Mouse (Mus musculus) retina, embryonic 14.5 days (tissue): Measurements from ENCODE around the gene Gfpt1.
A peak's percentile ranks its signal among the peaks of the same experiment; 100 is the strongest.

Source experiments
- DNase-seq: peaks from one replicate; pipeline ENCODE4 v3.0.0-alpha.2; 2015; ENCODE audit warnings: low spot score

Gene Gfpt1

DNA sequence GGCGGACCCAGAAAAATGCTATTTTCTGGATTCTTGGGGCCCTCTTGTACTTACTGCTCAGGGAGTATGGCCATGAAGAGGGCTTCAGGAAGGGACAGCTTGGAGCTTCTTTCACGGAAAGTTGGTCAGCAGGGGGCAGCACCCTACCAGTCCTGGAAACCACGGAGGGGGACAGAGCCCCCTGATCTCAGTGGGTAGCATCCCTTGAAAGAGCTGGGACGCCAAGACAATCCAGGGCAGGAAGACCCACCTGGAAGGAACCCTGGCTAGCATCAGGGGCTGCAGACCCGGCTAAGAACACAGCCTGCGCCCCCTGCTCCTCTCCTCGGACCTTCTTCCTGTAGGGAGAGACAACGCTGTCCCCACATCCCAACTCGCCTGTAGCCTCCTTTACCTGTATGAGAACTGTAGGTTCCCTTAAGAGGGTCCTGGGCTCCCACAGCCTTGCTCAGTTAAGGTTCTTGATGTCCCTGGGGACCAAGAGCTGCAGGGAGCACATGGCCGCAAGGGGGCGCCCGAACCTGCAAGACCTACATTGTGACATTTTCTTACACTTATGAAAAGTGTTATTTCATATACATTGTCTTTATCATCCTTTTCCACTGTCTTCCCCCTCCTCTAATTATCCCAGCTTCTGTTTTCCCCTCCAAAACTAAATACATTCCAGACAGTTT, 58.8 kb downstream of the Gfpt1 start:
- DNase-seq, result peak; percentile 92

DNA sequence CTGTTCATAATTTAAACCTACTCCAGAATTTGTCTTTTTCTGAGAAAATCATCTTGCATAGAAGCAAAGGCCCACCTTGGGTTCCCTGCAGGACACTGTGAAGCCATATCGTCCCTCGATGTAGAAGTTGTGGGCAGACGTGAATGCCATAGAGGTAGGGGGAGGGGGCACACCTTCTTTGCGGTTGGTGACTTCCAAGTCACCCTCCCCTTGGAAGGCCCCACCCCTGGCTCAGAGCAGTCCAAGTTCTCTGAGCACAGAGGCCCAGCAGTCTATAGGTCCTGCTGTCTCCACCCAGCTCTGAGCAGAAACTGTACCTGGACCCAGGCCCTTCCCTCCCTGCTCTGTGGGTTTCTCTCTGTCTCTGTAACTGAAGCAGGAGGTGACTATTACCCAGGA, 59.3 kb downstream of the Gfpt1 start:
- peak; percentile 5 for DNase-seq

DNA sequence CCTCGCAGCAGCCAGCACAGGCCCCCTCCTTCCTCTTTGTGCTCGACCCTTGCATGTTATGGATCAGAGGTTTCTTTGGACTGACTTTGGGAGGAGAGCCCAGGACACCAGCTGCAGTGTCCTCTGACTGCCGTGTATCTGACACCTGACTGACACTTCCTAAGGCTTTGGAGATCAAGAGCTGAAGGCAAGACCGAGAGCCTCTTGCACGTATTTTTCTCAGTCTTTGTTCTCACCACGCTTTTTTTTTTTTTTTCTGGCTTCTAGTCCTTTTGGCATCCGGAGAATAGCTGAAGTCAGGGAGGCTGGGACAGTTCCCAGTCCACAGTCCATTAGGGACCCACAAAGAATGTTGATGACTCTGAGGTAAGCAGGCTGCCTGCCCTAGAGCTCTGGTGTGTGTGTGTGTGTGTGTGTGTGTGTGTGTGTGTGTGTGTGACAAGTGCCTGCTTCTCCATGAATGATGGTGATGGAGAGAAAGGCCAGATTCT, 59.8 kb downstream of the Gfpt1 start:
- DNase-seq, result no peak

DNA sequence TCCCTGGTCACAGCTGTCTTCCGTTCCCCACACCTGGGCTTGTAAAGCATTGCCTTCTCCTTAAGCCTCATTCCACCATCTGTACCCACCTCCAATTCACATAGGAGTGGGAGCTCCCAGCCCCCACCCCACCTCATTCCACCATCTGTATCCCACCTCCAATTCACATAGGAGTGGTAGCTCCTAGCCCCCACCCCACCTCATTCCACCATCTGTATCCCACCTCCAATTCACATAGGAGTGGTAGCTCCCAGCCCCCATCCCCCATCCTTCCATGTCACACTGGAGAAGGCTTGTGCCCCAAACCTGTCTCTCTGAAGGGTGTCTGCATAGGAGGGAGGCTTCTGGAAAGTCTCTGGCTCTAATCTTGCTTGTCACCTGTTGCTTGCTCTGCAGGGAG, 60.7 kb downstream of the Gfpt1 start:
- no peak for DNase-seq

DNA sequence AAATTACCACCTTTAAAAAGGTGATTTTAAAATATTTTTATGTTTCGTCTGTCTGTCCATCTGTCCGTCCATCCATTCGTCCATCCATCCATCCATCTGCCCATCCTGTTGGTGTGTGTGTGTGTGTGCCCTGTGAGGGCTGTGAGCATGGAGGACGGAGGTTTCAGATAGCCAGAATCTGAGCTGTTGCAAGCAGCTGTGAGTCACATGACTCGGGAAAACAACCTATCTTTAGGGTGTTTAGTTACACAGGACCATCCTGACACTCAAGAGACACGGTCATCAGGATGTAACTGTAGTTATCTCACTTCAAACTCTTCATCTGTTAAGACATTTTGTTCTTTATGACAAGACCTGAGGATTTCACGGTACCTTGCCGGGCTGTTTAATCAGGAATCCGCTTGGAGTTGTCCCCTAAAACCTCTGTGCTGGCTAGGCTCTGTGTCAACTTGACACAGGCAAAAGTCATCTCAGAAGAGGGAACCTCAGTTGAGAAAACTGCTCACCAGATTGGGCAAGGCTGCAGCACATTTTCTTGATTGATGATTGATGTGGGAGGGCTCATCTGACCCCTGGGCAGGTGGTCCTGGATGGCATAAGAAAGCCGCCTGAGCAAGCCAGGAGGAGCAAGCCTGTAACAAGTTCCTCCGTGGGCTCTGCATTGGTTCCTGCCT, 61.6 kb downstream of the Gfpt1 start, which contains the start of gene D6Ertd527e:
Gene D6Ertd527e (plus strand): TSS at position 624 of the 674 bp plus-strand sequence.
- no peak for DNase-seq

DNA sequence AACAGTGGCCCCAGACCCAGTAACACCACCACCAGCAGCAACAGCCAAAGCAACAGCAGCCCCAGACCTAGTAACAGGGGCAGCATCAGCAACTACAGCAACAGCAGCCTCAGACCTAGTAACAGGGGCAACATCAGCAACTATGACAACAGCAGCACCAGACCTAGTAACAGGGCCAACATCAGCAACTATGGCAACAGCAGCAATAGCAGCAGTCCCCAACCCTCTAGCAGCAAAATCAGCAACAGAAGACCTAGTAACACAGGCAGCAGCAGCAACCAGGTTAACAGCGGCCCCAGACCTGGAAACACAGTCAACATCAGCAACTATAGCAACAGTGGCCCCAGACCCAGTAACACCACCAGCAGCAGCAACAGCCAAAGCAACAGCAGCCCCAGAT, 68.8 kb downstream of the Gfpt1 start:
- no peak for DNase-seq

DNA sequence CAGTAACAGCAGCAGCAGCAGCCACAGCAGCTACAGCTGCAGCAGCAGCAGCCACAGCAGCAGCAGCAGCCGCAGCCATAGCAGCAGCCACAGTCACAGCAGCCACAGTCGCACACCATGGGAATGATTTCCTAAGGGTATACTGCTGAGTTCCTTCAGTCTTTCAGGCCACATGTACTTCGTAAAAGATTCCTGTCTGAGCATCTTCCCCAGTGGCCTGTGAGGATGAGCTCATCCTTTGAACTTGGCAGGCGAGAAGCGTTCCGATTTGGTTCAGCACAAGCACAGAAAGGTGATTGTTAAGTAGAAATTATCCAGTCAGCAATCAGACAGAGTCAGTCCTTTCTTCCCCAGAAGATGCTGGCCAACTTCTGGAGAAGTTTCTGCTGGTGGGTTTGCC, 69.5 kb downstream of the Gfpt1 start:
- DNase-seq, result no peak

DNA sequence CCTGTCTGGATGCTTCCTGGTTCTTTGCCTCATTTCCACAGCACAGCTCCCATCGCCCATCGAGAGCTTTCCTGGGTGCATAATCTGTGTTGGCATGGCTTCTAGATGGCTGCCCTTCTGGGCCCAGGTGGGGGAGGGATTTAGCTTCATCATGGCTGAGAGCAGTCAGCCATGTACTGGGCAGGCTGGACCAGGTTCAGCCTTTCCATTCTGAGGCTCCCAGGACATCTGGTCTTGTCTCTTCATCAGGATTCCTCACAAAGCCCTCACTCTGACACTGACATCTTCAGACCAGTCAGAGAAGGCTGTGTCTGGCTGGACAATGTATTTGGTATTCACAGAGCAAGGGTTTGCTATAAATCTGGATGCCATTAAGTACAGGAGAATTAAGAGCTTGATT, 73.3 kb downstream of the Gfpt1 start:
- no peak for DNase-seq

DNA sequence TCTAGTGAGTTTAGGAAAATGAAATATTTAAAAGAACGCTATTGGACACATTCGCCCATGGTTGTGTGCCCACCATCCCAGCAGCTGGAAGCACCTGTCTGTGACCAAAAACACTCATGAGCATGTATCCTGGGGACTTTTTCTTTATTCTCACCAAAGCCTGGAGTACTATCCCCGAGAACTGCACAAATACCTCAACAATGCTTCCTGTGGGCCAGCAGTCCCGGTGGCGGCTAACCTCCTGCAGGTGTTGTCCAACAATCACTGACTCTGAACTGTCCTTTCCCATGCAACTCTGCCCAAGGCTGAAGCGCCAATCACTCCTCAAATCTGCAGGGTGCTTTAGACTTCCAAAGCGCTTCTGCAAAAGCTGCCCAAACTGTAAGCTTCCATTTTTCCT, 74.0 kb downstream of the Gfpt1 start:
- DNase-seq, result no peak

DNA sequence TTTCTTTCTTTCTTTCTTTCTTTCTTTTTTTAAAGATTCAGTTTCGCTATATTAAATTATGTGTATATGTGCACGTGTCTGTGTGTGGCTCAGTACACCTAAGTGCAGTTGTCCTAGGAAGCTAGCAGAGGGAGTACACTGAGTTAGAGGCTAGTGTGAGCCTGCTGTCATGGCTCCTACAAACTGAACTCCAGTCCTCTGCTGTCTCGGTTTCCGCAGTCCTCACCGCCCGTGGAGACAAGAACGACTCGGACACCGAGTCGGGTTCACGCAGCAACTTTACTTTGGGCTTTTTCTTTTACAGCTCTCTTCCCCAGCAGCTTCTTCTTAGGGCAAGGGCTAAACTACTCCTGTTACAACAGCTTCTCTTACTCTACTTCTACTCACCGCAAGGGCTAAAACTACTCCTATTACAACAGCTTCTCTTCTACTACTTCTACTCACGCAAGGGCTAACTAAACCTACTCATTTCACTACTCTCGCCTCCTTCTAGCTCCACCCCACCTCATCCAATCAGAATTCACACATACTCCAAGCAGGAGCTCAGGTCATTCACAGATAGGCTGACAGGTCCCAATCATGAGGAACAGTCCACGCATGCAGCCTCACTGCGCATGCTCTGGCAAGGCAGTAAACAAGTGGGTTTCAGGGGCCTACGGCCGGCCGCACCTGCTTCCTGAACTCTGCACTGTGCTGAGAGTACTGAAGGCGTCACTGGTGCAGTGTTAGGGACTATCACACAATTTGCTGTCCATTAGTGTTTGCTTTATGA, 76.6 kb downstream of the Gfpt1 start:
- DNase-seq, result no peak

DNA sequence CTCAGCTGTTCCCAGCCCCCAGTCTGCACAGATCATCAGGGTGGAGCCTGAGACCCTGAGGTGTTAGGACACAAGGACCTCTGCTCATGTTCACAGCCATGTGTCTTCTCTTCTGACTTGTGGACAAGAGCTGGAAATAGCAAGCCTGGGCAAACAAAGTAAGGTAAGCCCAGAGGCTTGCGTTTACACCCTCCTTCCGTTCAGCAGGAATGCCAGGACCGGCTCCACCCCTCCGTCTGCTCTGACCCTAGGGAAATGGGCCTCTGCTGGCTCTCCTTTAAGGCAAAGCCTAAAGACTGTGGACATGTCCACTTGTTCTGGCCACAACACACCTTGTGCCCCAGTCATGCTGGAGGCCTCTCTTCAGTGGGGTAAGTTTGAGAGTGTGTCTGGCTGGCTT, 77.3 kb downstream of the Gfpt1 start:
- no peak for DNase-seq

DNA sequence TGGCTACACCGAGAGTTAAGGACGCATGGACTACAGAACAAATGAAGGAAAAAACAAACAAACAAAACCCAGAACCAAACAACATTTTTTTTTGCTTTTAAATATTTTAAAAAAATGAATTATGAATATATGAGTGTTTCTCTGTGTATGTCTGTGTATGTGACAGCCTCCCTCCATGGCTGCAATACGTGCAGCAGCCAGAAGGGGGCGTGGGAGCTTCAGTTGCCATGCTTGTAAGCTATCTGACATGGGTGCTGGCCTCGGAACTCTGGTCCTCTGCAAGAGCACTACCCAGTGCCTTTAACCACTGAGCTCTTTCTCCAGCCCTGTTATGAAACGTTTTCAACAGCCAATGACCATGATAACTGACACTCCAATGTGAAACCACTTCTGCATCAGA, 78.0 kb downstream of the Gfpt1 start:
- DNase-seq, result no peak

DNA sequence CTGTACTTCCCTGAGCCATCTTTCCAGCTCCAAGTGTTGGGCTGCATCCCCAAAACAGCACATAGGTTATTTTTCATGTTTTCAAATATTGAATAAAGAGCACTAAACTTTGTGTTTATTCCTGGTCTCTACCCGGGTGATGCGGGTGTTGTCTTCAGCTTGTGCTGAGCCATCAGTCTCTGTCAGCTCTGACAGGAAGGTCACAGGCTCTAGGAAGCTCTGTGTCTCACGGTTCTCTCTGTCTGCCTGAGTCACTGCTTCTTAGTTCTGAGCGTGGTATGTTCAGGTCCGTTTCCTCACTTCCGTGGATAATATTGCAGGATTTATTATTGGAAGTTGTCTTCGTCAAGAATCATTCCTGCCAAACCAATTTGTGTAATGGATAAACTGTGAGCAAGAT, 79.3 kb downstream of the Gfpt1 start:
- DNase-seq, result no peak

DNA sequence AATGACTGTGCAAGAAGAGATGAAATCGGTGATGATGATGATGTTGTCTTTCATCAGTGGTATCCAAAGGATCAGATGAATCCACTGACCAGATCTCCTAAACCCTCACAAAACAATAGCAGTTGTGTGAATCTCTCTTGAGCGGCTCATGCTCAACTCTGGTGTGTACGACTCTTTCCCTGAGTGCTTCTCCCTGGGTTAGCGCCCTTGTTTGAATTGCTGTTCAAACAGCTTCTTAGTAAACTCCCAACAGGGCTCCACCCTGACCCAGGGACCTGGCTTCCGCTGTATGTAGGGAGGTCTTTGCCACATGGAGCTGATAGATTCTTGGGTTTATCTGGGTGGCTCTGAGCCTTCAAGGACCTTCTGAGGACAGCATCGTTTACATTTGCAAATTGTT, 80.8 kb downstream of the Gfpt1 start:
- no peak for DNase-seq

DNA sequence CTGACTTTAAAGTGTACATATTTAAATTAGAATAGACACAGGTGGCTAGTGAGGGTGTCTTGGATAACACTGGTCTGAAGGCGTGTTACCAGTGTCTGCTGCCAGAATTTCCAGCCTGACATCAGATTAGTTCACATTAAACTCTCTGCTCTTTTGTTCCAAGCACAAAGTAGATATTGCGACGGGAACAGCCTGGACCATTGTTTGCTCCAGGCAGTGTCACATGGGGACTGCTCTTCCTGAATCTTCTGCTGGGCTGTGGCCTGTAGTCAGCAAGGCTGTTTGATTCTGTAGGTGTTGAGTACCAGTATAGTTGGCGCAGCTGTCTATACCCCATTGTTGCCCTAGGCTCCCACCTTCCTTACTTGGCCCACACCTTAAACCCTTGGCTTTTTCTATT, 81.3 kb downstream of the Gfpt1 start:
- DNase-seq, result no peak

DNA sequence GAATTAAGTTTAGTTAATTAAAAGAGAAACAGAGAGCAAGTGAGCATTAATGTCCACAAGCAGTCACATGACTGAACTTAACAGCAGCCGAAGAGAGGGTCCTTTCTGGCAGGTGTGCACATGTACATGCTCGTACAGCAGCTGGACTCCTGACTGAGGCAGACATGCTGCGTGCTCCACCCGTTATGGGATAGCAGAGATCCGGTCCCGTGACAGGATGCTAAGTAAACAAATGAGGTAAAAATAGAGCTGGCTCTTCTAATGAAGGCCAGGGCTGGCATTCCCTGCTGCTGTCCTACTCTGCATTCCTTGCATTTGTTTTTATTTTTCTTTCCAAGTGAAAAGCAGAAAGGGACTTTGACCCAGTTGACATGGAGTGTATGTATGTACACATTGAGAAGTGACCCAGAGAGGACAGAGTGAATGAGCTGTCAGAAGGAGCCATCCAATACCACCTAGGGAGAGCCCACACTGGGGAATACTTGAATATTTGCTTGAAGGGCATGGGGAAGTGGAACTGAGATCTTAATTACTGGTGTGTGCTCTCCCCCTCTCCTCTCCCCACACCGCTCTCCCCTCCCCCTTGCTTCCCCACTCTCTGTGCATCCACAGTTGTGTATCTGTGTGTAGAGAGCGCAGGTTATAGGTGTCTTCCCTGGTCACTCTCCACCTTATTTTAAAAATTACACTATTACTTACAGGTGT, 84.6 kb downstream of the Gfpt1 start:
- no peak for DNase-seq

DNA sequence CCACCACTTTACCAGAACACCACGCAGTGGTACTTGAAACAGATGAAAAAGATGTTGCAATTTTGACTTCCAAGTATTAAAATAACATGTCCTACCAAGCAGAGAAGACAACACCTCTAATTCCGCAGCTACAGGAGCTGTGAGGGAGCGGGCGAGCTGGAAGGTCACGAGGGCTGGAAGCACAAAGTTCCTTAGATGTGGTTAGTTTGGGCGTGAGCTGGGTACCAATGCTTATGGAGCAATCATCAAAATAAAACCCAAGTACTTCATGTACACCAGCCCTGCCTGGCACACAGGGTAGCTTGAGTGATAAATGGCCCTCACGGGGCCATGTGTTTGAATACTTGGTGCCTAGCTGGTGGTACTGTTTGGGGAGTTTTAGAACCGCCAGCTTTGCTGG, 87.2 kb downstream of the Gfpt1 start:
- DNase-seq, result no peak

DNA sequence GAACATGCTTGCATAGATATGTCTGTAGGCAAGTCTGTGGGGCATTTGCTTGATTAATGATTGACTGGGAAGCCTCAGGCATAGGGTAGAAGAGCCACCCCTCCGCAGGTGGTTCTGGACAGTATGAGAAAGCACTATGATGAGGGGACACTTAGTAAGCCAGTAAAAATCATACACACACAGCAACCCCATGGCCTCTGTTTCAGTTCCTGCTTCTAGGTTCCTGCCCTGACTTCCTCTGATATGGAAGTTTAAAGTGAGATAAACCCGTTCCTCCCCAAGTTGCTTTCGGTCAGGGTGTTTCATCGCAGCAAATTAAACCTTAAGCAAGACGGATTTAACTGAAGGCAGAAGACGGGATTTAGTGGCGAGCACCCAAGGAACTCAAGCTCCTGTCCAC, 88.0 kb downstream of the Gfpt1 start:
- no peak for DNase-seq

DNA sequence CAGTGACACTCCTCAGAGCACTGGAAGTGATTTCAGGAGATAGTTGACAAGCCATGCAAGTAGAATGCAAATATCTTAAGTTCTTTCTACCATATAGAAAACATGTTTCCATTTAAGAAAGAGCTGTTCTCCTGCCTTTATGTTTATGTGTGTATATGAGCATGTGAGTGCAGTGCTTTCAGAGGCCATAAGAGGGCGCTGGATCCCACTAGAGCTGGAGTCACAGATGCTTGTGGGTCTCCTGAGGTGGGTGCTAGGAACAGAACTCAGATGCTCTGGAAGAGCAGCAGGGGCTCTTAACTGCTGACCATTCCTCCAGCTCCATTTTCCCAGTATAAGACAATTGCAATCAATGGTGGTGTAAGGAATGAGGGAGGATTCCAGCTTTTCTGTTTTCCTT, 88.4 kb downstream of the Gfpt1 start:
- no peak for DNase-seq

DNA sequence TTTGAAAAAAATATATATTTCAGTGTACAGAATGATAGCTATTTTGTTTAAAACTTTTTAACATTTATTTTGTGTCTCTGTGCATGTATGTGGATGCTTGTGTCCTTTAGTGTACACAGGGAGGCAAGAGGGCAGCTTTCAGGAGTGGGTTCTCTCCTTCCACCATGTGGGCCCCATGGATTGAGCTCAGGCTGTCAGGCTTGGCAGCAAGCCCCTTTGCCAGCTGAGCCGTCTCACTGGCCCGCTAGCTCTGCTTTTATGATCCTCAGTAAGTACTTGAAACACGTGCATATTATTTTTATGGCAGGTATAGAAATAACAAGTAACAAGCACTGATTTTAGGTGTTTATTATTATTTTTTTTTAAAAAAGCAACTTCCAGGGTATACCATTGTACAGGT, 90.9 kb downstream of the Gfpt1 start:
- DNase-seq, result no peak

DNA sequence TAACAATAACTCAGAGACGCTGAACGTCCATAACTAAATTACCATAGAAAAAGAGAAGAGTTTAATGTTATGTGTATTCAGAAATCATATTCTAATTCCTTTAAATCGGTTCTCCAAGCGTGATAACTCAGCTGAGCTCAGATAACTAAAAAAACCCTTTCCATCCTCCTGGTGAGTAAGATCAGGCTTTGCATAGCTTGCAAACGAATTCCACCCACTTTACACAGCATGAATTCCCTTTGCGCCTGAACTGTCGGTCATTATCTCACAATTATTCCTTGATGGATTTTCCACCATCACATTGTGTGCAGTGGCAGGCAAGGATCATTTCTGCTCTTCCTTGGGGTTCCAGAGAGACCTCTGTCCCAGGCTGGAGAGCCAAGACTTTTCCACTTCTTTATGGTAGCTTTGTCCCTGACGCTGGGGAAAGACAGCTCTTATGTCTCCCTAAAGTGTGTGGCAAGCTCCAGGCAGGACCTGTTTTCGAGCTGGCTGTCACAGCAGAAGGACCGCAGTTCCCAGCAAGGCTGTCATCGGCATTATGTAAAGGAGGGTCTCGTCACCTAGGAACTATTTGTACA, 91.4 kb downstream of the Gfpt1 start:
- no peak for DNase-seq

DNA sequence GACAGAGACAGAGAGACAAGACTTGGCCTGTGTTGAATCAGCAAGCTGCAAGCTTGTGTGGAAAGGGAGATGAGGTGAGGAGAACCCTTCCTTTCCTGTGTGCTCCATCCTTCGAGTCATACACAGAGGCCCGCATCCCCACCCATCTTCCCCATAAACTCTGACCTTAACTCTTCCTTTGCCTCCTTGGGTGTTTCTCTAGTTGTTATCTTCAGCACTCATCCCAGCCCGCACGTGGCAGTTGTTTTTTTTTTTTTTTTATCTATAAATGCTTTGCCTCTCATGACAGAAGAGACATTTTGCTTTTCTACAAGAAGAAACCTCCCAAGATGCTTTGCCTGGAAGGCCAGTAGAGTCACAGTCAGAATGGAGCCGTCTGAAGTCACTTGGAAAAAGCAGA, 95.8 kb downstream of the Gfpt1 start:
- no peak for DNase-seq
